Mouse (Mus musculus) brain, embryonic 14.5 days (tissue): ENCODE results near the gene Tmem167. TPM values are rescaled to one million over a fixed set of nuclear protein-coding genes. Genes with fewer than 3 reads are reported as not detected.
"Not testable (repeated sequence)": the region's sequence is repeated elsewhere in the genome, so short reads cannot be mapped to it uniquely, and the experiment has no call there.

Experiments used
- DNase-seq: peaks from one replicate; pipeline ENCODE4 v3.0.0-alpha.2; 2011; ENCODE audit warnings: low read depth
- CTCF ChIP-seq: fragments of 200-500 bp; IDR thresholded peaks from 2 replicates; pipeline ENCODE4 v1.5.1; 2012; ENCODE audit warnings: inconsistent platforms, mild to moderate bottlenecking, moderate library complexity, borderline replicate concordance; ENCODE audit not compliant: insufficient read depth, insufficient read length; ENCODE audit errors: extremely low read depth
- POLR2A ChIP-seq: fragments of 200-500 bp; IDR thresholded peaks from 2 replicates; pipeline ENCODE4 v1.6.1; 2012; ENCODE audit warnings: mild to moderate bottlenecking, inconsistent platforms, borderline replicate concordance; ENCODE audit not compliant: poor library complexity, insufficient read depth, insufficient read length, severe bottlenecking; ENCODE audit errors: extremely low read depth
- polyA plus RNA-seq: library from polyadenylated mRNA; depleted of rRNA; stranded (reverse); fragments of >200 nt; gene quantifications from 2 replicates; pipeline ENCODE4 v1.2.3, GENCODE M21; 2012; rRNA removed

Tmem167 gene
- 17.6 and 18.6 TPM in 2 replicates for polyA plus RNA-seq

- peak; percentile 53; the same call in 1 of the 2 replicates for TF ChIP-seq POLR2A
- TF ChIP-seq CTCF = no peak
- DNase-seq = peak; percentile 99
Measured at GRCm38 (mm10) chr13:90088962-90089824, at the start of gene Tmem167, which contains the start of gene Xrcc4. TSS of gene Tmem167 (plus strand) at chr13:90089123. TSS of gene Xrcc4 (minus strand) at chr13:90089608.

DNA sequence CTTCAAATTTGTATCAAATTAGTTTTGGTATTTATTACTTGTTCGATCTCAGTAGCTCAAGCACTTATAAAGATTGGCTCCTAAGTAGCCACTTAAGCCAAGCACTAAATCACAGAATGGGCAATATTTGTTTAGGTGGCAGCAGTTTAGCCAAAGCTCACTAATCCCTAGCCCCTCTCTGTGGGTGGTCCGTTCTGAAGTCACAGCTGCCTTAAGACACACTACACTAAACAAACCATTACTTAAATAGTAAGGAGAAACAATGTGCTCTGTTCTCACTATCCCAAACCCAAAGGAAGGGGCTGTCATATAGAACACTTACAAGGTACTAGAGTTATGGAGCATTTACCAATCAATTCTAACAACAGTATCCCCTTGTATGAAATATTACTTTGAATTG, 49.3 kb upstream of the Tmem167 start:
- TF ChIP-seq CTCF = no peak
- TF ChIP-seq POLR2A = no peak
- DNase-seq = peak; percentile 28

DNA sequence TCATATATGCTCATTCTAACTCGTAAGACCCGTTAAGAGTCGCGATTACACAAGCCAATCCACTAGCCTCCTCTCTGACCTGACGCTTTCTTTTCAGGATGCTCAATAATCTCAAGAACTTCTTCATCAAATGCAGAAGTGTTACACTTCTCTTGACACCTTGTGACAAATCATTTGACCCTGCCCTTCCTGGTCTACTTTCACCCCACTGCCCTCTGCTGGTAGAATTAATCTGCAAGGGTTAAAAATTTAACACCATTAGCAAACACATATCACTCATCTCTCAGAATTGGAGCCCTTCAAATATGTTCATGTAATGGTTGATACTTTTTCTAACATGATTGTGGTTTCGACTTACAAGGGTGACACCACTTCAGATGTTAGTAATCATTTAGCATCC, 37.2 kb upstream of the Tmem167 start:
- DNase-seq = no peak
- TF ChIP-seq POLR2A = no peak
- TF ChIP-seq CTCF = no peak

GRCm38 (mm10) chr13:90052408-90052807, 36.5 kb upstream of the Tmem167 start:
- TF ChIP-seq CTCF = no peak
- TF ChIP-seq POLR2A = no peak

GRCm38 (mm10) chr13:90061877-90062276, 27.0 kb upstream of the Tmem167 start:
- DNase-seq = no peak
- TF ChIP-seq POLR2A = no peak
- TF ChIP-seq CTCF = no peak

More at GRCm38 (mm10) chr13:90052408-90052807, 36.5 kb upstream of the Tmem167 start:
- no peak for DNase-seq

- no peak for DNase-seq
- TF ChIP-seq POLR2A (no peak), CTCF (no peak)
Measured at GRCm38 (mm10) chr13:90089825-90090183, 881 bp downstream of the Tmem167 start.

- DNase-seq = no peak
- no peak for TF ChIP-seq CTCF
Measured at GRCm38 (mm10) chr13:90101514-90101913, 12.6 kb downstream of the Tmem167 start.

DNA sequence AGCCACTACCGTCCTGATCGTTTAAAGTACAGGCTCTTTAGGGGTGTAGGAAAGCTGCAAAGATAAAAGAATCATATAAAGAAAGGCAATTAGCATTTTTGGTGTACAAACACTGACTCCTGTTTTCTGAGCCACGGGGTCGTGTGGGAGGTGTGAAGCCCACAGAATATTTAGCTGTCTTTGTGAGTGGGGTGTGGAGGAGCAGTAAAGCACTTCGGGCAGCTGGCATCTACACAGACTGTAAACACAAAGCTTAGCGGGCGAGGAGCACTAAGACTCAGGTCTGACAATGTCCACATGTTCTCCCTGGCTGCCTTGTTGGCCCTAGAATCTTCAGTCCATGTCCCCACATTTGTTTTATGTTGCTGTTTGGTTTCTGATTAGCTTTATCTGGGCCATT, 17.2 kb downstream of the Tmem167 start:
- TF ChIP-seq POLR2A (no peak), CTCF (no peak)
- DNase-seq = no peak

GRCm38 (mm10) chr13:90108746-90109145, 19.8 kb downstream of the Tmem167 start:
- not testable (repeated sequence) for DNase-seq

GRCm38 (mm10) chr13:90111681-90112080, 22.8 kb downstream of the Tmem167 start:
- DNase-seq = no peak
- no peak for TF ChIP-seq CTCF
- no peak for TF ChIP-seq POLR2A

DNA sequence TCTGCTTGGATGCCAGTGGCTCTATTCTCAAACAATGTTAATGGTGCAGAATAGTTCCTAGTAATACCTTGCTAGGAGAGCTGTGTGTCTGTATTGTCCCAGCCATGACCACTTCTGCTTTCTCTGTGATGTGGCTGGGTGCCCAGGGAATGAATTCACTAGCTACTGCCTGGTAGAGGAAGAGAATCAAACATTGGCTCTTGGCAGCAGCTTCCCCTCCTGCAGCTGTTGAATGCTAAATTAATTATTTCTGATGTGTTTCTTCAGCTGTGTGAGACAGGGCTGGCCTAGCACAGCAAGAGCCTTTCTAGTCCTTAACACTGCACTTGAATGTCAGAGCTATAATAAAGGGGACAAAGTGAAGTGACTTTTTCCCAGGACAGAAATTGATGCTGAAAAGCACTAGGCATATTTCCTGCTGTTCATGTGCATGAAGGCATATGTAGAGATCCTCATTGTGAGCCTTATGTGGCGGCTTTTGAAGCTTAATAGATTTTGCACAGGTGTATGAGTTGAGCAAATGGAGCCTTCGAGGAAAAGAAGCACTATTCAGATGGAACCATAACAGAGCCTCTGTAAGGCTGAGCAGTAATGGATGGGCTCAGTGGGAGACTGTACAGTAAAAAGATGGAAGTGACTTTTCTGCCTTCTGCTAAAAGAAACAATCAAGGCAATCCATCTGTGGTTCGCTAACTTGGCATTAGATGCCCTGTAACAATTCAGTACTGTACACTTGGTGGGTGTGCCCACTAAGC, 47.4 kb downstream of the Tmem167 start:
- DNase-seq = peak; percentile 91
- no peak for TF ChIP-seq POLR2A
- no peak for TF ChIP-seq CTCF

GRCm38 (mm10) chr13:90141681-90142080, 52.8 kb downstream of the Tmem167 start:
- no peak for DNase-seq
- TF ChIP-seq CTCF (no peak), POLR2A (no peak)

- TF ChIP-seq CTCF = no peak
- DNase-seq = peak; percentile 15
Measured at GRCm38 (mm10) chr13:90143245-90143644, 54.3 kb downstream of the Tmem167 start.
